Mouse (Mus musculus): Measurements from ENCODE around the gene Asic2. TPM values are rescaled to one million over a fixed set of nuclear protein-coding genes. Genes with fewer than 3 reads are reported as not detected.

Gene Asic2
- polyA plus RNA-seq, 1 experiment = 0.08 TPM

GRCm38 (mm10) chr11:81454921-81455320 lies 513.3 kb downstream of the Asic2 start:
- Histone ChIP-seq H3K4me1 (replicated peaks; ENCODE audit: control insufficient read depth, insufficient read depth, low read length) (no peaks in the 10 kb centered on the region), H3K36me3 (ENCODE audit: control insufficient read depth, insufficient read depth, low read length) (no peaks in the 10 kb centered on the region), H3K27ac (ENCODE audit: control insufficient read depth, insufficient read depth, low read length) (no peak overlapping the region), H3K27me3 (ENCODE audit: control insufficient read depth, insufficient read depth, low read length) (no peaks in the 10 kb centered on the region), H3K4me3 (ENCODE audit: control insufficient read depth, insufficient read depth, low read length) (no peak overlapping the region)
- no peak for TF ChIP-seq CTCF (IDR thresholded peaks at IDR 0.05; ENCODE audit: borderline replicate concordance, control insufficient read depth, extremely low read depth, insufficient read depth, low read length, poor library complexity)
- TF ChIP-seq POLR2A (IDR thresholded peaks at IDR 0.05; ENCODE audit: control insufficient read depth, extremely low read depth, insufficient read depth, low read length, poor library complexity) = no peak
- WGBS = 77% methylated on average over 4 of the region's 4 CpGs
- no peak for DNase-seq

- Histone ChIP-seq H3K4me3 (ENCODE audit: control insufficient read depth, insufficient read depth, low read length) (no peak overlapping the region), H3K4me1 (replicated peaks; ENCODE audit: control insufficient read depth, insufficient read depth, low read length) (no peaks in the 10 kb centered on the region), H3K36me3 (ENCODE audit: control insufficient read depth, insufficient read depth, low read length) (no peaks in the 10 kb centered on the region), H3K27me3 (ENCODE audit: control insufficient read depth, insufficient read depth, low read length) (no peaks in the 10 kb centered on the region), H3K27ac (ENCODE audit: control insufficient read depth, insufficient read depth, low read length) (no peak overlapping the region)
- no peak for DNase-seq
- WGBS = 59% methylated on average over 1 of the region's 1 CpGs
- TF ChIP-seq CTCF (IDR thresholded peaks at IDR 0.05; ENCODE audit: borderline replicate concordance, control insufficient read depth, extremely low read depth, insufficient read depth, low read length, poor library complexity) (no peak), POLR2A (IDR thresholded peaks at IDR 0.05; ENCODE audit: control insufficient read depth, extremely low read depth, insufficient read depth, low read length, poor library complexity) (no peak)
Observed at GRCm38 (mm10) chr11:81454111-81454510, 514.1 kb downstream of the Asic2 start.

GRCm38 (mm10) chr11:81449271-81449705 lies 519.0 kb downstream of the Asic2 start:
- Histone ChIP-seq H3K4me3 (ENCODE audit: control insufficient read depth, insufficient read depth, low read length) (no peak overlapping the region), H3K27me3 (ENCODE audit: control insufficient read depth, insufficient read depth, low read length) (no peaks in the 10 kb centered on the region), H3K27ac (ENCODE audit: control insufficient read depth, insufficient read depth, low read length) (no peak overlapping the region), H3K4me1 (replicated peaks; ENCODE audit: control insufficient read depth, insufficient read depth, low read length) (no peaks in the 10 kb centered on the region), H3K36me3 (ENCODE audit: control insufficient read depth, insufficient read depth, low read length) (no peaks in the 10 kb centered on the region)
- 51% methylated on average over 3 of the region's 3 CpGs for WGBS
- DNase-seq = no peak
- TF ChIP-seq POLR2A (IDR thresholded peaks at IDR 0.05; ENCODE audit: control insufficient read depth, extremely low read depth, insufficient read depth, low read length, poor library complexity) (no peak), CTCF (IDR thresholded peaks at IDR 0.05; ENCODE audit: borderline replicate concordance, control insufficient read depth, extremely low read depth, insufficient read depth, low read length, poor library complexity) (no peak)

GRCm38 (mm10) chr11:81446347-81446746 lies 521.9 kb downstream of the Asic2 start:
- Histone ChIP-seq H3K4me3 (ENCODE audit: control insufficient read depth, insufficient read depth, low read length) (no peak overlapping the region), H3K27me3 (ENCODE audit: control insufficient read depth, insufficient read depth, low read length) (no peaks in the 10 kb centered on the region), H3K36me3 (ENCODE audit: control insufficient read depth, insufficient read depth, low read length) (no peaks in the 10 kb centered on the region), H3K4me1 (replicated peaks; ENCODE audit: control insufficient read depth, insufficient read depth, low read length) (no peaks in the 10 kb centered on the region), H3K27ac (ENCODE audit: control insufficient read depth, insufficient read depth, low read length) (no peak overlapping the region)
- TF ChIP-seq CTCF (IDR thresholded peaks at IDR 0.05; ENCODE audit: borderline replicate concordance, control insufficient read depth, extremely low read depth, insufficient read depth, low read length, poor library complexity) = no peak
- no peak for TF ChIP-seq POLR2A (IDR thresholded peaks at IDR 0.05; ENCODE audit: control insufficient read depth, extremely low read depth, insufficient read depth, low read length, poor library complexity)
- DNase-seq = no peak
- 90% methylated on average over 1 of the region's 1 CpGs for WGBS

- Histone ChIP-seq H3K4me1 (replicated peaks; ENCODE audit: control insufficient read depth, insufficient read depth, low read length) (no peaks in the 10 kb centered on the region), H3K27me3 (ENCODE audit: control insufficient read depth, insufficient read depth, low read length) (no peaks in the 10 kb centered on the region; the same call in 1 of the 2 replicates), H3K27ac (ENCODE audit: control insufficient read depth, insufficient read depth, low read length) (no peak overlapping the region), H3K36me3 (ENCODE audit: control insufficient read depth, insufficient read depth, low read length) (no peaks in the 10 kb centered on the region), H3K4me3 (ENCODE audit: control insufficient read depth, insufficient read depth, low read length) (no peak overlapping the region)
- 73% methylated on average over 14 of the region's 14 CpGs for WGBS
- no peak for TF ChIP-seq CTCF (IDR thresholded peaks at IDR 0.05; ENCODE audit: borderline replicate concordance, control insufficient read depth, extremely low read depth, insufficient read depth, low read length, poor library complexity)
- no peak for TF ChIP-seq POLR2A (IDR thresholded peaks at IDR 0.05; ENCODE audit: control insufficient read depth, extremely low read depth, insufficient read depth, low read length, poor library complexity)
- DNase-seq = no peak
Observed at GRCm38 (mm10) chr11:81426857-81427256, 541.4 kb downstream of the Asic2 start.

- H3K27me3 ChIP-seq (ENCODE audit: control insufficient read depth, insufficient read depth, low read length) = no peaks in the 10 kb centered on the region
- WGBS = 96% methylated on average over 3 of the region's 3 CpGs
- H3K27ac ChIP-seq (ENCODE audit: control insufficient read depth, insufficient read depth, low read length) = no peak overlapping the region
- DNase-seq = no peak
- H3K36me3 ChIP-seq (ENCODE audit: control insufficient read depth, insufficient read depth, low read length) = no peaks in the 10 kb centered on the region
- H3K4me3 ChIP-seq (ENCODE audit: control insufficient read depth, insufficient read depth, low read length) = no peak overlapping the region
- no peaks in the 10 kb centered on the region for H3K4me1 ChIP-seq (replicated peaks; ENCODE audit: control insufficient read depth, insufficient read depth, low read length)
- TF ChIP-seq CTCF (IDR thresholded peaks at IDR 0.05; ENCODE audit: borderline replicate concordance, control insufficient read depth, extremely low read depth, insufficient read depth, low read length, poor library complexity) (no peak), POLR2A (IDR thresholded peaks at IDR 0.05; ENCODE audit: control insufficient read depth, extremely low read depth, insufficient read depth, low read length, poor library complexity) (no peak)
Observed at GRCm38 (mm10) chr11:81419112-81419511, 549.1 kb downstream of the Asic2 start.

GRCm38 (mm10) chr11:81418027-81418426 lies 550.2 kb downstream of the Asic2 start:
- no peak overlapping the region for H3K4me3 ChIP-seq (ENCODE audit: control insufficient read depth, insufficient read depth, low read length)
- no peaks in the 10 kb centered on the region for H3K4me1 ChIP-seq (replicated peaks; ENCODE audit: control insufficient read depth, insufficient read depth, low read length)
- H3K36me3 ChIP-seq (ENCODE audit: control insufficient read depth, insufficient read depth, low read length) = no peaks in the 10 kb centered on the region
- H3K27ac ChIP-seq (ENCODE audit: control insufficient read depth, insufficient read depth, low read length) = no peak overlapping the region
- H3K27me3 ChIP-seq (ENCODE audit: control insufficient read depth, insufficient read depth, low read length) = no peaks in the 10 kb centered on the region
- WGBS = 96% methylated on average over 4 of the region's 4 CpGs
- no peak for DNase-seq
- no peak for TF ChIP-seq CTCF (IDR thresholded peaks at IDR 0.05; ENCODE audit: borderline replicate concordance, control insufficient read depth, extremely low read depth, insufficient read depth, low read length, poor library complexity)
- TF ChIP-seq POLR2A (IDR thresholded peaks at IDR 0.05; ENCODE audit: control insufficient read depth, extremely low read depth, insufficient read depth, low read length, poor library complexity) = no peak
